Mouse (Mus musculus): ENCODE measurements at regions not wholly inside any gene's neighbourhood (a gene's known extent, or its start where the extent isn't known, plus 50 kb on each side); places are given as distances from the start of the nearest gene placed in this dataset.

- Histone ChIP-seq H3K27me3 (ENCODE audit: insufficient read depth, low read length) (no peaks in the 10 kb centered on the region), H3K4me1 (ENCODE audit: insufficient read depth) (no peaks in the 10 kb centered on the region), H3K9ac (replicated peaks) (no peak overlapping the region), H3K36me3 (replicated peaks; ENCODE audit: insufficient read depth, low read length) (no peaks in the 10 kb centered on the region), H3K9me3 (ENCODE audit: low read length) (no peaks in the 10 kb centered on the region), H3K27ac (ENCODE audit: low read depth) (no peak overlapping the region), H3K4me3 (ENCODE audit: low read depth, low read length) (no peak overlapping the region), H3K4me2 (ENCODE audit: low read depth, low read length) (no peak overlapping the region)
- 76% methylated on average over 3 of the region's 3 CpGs for WGBS (ENCODE audit: insufficient replicate concordance)
- TF ChIP-seq CTCF (IDR thresholded peaks at IDR 0.05; ENCODE audit: low read depth): no peak
- TF ChIP-seq EP300 (IDR thresholded peaks at IDR 0.05; ENCODE audit: low read depth): no peak
- DNase-seq: no peak
- no peak for ATAC-seq
These were observed 822.7 kb downstream of the Dnah5 start for GRCm38 (mm10) chr15:29026219-29026618.

- WGBS (ENCODE audit: insufficient replicate concordance): 46% methylated on average over 2 of the region's 2 CpGs
- DNase-seq: no peak
- Histone ChIP-seq H3K36me3 (replicated peaks; ENCODE audit: insufficient read depth, low read length) (no peaks in the 10 kb centered on the region), H3K9ac (replicated peaks) (no peak overlapping the region), H3K4me1 (ENCODE audit: insufficient read depth) (no peaks in the 10 kb centered on the region), H3K4me2 (ENCODE audit: low read depth, low read length) (0 out of 2 replicates have a peak overlapping the region, but pooled peaks have one; percentile 6), H3K27me3 (ENCODE audit: insufficient read depth, low read length) (no peaks in the 10 kb centered on the region), H3K4me3 (ENCODE audit: low read depth, low read length) (no peak overlapping the region), H3K9me3 (ENCODE audit: low read length) (no peaks in the 10 kb centered on the region), H3K27ac (ENCODE audit: low read depth) (no peak overlapping the region)
- no peak for TF ChIP-seq EP300 (IDR thresholded peaks at IDR 0.05; ENCODE audit: low read depth)
- no peak for ATAC-seq
These were observed 835.4 kb downstream of the Dnah5 start for GRCm38 (mm10) chr15:29038903-29039302.

DNA sequence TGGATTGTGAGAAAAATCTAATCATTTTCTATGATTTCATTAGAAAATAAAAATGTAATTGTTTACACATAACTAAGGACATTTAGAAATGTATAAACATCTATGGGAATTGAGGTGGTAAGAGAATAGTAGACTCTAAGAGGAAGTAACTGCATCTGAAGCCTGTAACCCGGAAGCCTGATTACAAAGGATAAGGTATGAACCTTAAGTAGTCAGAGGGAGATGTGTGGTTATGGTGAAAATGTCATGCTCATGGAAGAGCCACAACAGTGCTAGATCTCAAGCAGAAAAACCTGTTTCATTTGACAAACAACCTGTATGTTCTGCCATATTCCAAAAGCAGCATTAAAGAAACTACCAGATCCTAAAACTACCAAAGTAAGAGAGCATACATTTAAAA, 847.6 kb downstream of the Dnah5 start:
- no peak for DNase-seq
- Histone ChIP-seq H3K27me3 (ENCODE audit: insufficient read depth, low read length) (no peaks in the 10 kb centered on the region), H3K9me3 (ENCODE audit: low read length) (no peaks in the 10 kb centered on the region), H3K27ac (ENCODE audit: low read depth) (no peak overlapping the region), H3K4me2 (ENCODE audit: low read depth, low read length) (no peak overlapping the region), H3K4me3 (ENCODE audit: low read depth, low read length) (no peak overlapping the region), H3K9ac (replicated peaks) (no peak overlapping the region), H3K36me3 (replicated peaks; ENCODE audit: insufficient read depth, low read length) (no peaks in the 10 kb centered on the region), H3K4me1 (ENCODE audit: insufficient read depth) (no peaks in the 10 kb centered on the region)
- no peak for ATAC-seq
- no peak for TF ChIP-seq CTCF (IDR thresholded peaks at IDR 0.05; ENCODE audit: low read depth)
- TF ChIP-seq EP300 (IDR thresholded peaks at IDR 0.05; ENCODE audit: low read depth): no peak
- 64% methylated on average over 1 of the region's 1 CpGs for WGBS (ENCODE audit: insufficient replicate concordance)

DNA sequence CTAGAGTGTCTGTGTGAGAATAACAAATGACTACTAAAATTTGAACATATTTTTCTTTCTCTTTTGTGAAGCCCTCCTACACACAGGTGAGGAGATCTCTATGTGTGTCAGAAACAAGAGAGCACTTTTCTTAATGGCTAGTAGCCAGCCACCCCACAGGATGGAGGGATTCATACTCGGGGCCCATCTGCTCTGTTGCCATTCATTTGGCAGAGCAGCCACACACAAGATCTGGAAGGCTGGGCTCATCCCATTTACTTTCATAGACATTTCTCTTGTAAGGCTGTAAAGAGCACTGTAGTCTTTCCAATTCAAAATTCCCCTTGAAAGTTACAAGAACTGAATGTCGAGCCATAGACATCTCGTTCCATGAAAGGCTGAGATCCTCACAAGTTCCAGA, 848.2 kb downstream of the Dnah5 start:
- Histone ChIP-seq H3K9ac (replicated peaks) (no peak overlapping the region), H3K27ac (ENCODE audit: low read depth) (no peak overlapping the region), H3K4me1 (ENCODE audit: insufficient read depth) (no peaks in the 10 kb centered on the region), H3K9me3 (ENCODE audit: low read length) (no peaks in the 10 kb centered on the region), H3K36me3 (replicated peaks; ENCODE audit: insufficient read depth, low read length) (no peaks in the 10 kb centered on the region), H3K4me3 (ENCODE audit: low read depth, low read length) (no peak overlapping the region), H3K4me2 (ENCODE audit: low read depth, low read length) (no peak overlapping the region), H3K27me3 (ENCODE audit: insufficient read depth, low read length) (no peaks in the 10 kb centered on the region)
- 75% methylated on average over 3 of the region's 3 CpGs for WGBS (ENCODE audit: insufficient replicate concordance)
- ATAC-seq: no peak
- TF ChIP-seq EP300 (IDR thresholded peaks at IDR 0.05; ENCODE audit: low read depth): no peak
- TF ChIP-seq CTCF (IDR thresholded peaks at IDR 0.05; ENCODE audit: low read depth): no peak
- no peak for DNase-seq

DNA sequence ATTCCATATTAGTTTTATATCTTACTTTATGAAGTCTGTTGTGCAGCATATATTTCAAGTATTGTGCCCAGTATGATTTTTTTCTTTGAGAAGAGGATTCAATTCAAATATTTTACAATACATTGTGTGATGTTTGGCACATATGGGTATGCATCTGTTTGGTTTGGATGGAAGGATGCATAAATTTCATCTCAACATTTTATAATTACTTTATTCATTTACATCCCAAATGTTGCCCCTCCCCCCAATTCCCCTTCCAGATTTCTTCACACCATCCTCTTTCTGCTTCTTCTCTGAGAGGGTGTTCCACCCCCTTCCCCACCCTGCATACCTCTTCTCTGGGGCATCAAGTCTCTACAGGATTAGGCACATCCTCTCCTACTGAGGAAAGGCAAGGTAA, 857.5 kb downstream of the Dnah5 start:
- Histone ChIP-seq H3K4me2 (ENCODE audit: low read depth, low read length) (no peak overlapping the region), H3K27ac (ENCODE audit: low read depth) (no peak overlapping the region), H3K9me3 (ENCODE audit: low read length) (no peaks in the 10 kb centered on the region), H3K4me3 (ENCODE audit: low read depth, low read length) (no peak overlapping the region), H3K9ac (replicated peaks) (no peak overlapping the region), H3K27me3 (ENCODE audit: insufficient read depth, low read length) (no peaks in the 10 kb centered on the region), H3K4me1 (ENCODE audit: insufficient read depth) (no peaks in the 10 kb centered on the region), H3K36me3 (replicated peaks; ENCODE audit: insufficient read depth, low read length) (no peaks in the 10 kb centered on the region)
- DNase-seq: no peak
- TF ChIP-seq EP300 (IDR thresholded peaks at IDR 0.05; ENCODE audit: low read depth) (no peak), CTCF (IDR thresholded peaks at IDR 0.05; ENCODE audit: low read depth) (no peak)
- no peak for ATAC-seq

GRCm38 (mm10) chr15:29069066-29069465, 865.5 kb downstream of the Dnah5 start:
- Histone ChIP-seq H3K27me3 (ENCODE audit: insufficient read depth, low read length) (no peaks in the 10 kb centered on the region), H3K4me1 (ENCODE audit: insufficient read depth) (no peaks in the 10 kb centered on the region), H3K36me3 (replicated peaks; ENCODE audit: insufficient read depth, low read length) (no peaks in the 10 kb centered on the region), H3K4me3 (ENCODE audit: low read depth, low read length) (no peak overlapping the region), H3K27ac (ENCODE audit: low read depth) (no peak overlapping the region), H3K9me3 (ENCODE audit: low read length) (no peaks in the 10 kb centered on the region), H3K4me2 (ENCODE audit: low read depth, low read length) (no peak overlapping the region), H3K9ac (replicated peaks) (no peak overlapping the region)
- TF ChIP-seq EP300 (IDR thresholded peaks at IDR 0.05; ENCODE audit: low read depth) (no peak), CTCF (IDR thresholded peaks at IDR 0.05; ENCODE audit: low read depth) (no peak)
- 75% methylated on average over 1 of the region's 1 CpGs for WGBS (ENCODE audit: insufficient replicate concordance)
- no peak for DNase-seq
- ATAC-seq: no peak

- H3K4me2 ChIP-seq (ENCODE audit: low read depth, low read length): no peak overlapping the region
- H3K27ac ChIP-seq (ENCODE audit: low read depth): no peak overlapping the region
- H3K27me3 ChIP-seq (ENCODE audit: insufficient read depth, low read length): no peaks in the 10 kb centered on the region
- H3K4me1 ChIP-seq (ENCODE audit: insufficient read depth): no peaks in the 10 kb centered on the region
- H3K9ac ChIP-seq (replicated peaks): no peak overlapping the region
- DNase-seq (no peak), ATAC-seq (no peak)
- H3K4me3 ChIP-seq (ENCODE audit: low read depth, low read length): no peak overlapping the region
- no peaks in the 10 kb centered on the region for H3K9me3 ChIP-seq (ENCODE audit: low read length)
- TF ChIP-seq EP300 (IDR thresholded peaks at IDR 0.05; ENCODE audit: low read depth): no peak
- TF ChIP-seq CTCF (IDR thresholded peaks at IDR 0.05; ENCODE audit: low read depth): no peak
- no peaks in the 10 kb centered on the region for H3K36me3 ChIP-seq (replicated peaks; ENCODE audit: insufficient read depth, low read length)
These were observed 874.2 kb downstream of the Dnah5 start for GRCm38 (mm10) chr15:29077748-29078147.
